Mouse (Mus musculus): ENCODE measurements at regions not wholly inside any gene's neighbourhood (a gene's known extent, or its start where the extent isn't known, plus 50 kb on each side); places are given as distances from the start of the nearest gene placed in this dataset.

- no peak for DNase-seq (ENCODE audit: low spot score)
Observed at GRCm38 (mm10) chr10:95032760-95033716, 88.4 kb upstream of the Plxnc1 start.

GRCm38 (mm10) chr10:95031371-95031770 lies 86.7 kb upstream of the Plxnc1 start:
- no peak for DNase-seq (ENCODE audit: low spot score)

GRCm38 (mm10) chr10:95030801-95031200 lies 86.2 kb upstream of the Plxnc1 start:
- no peak for DNase-seq (ENCODE audit: low spot score)

- DNase-seq (ENCODE audit: low spot score) = no peak
Observed at GRCm38 (mm10) chr10:95029554-95029953, 84.9 kb upstream of the Plxnc1 start.

- no peak for DNase-seq (ENCODE audit: low spot score)
Observed at GRCm38 (mm10) chr10:95025569-95026327, 81.1 kb upstream of the Plxnc1 start.

GRCm38 (mm10) chr10:95021209-95021608 lies 76.6 kb upstream of the Plxnc1 start:
- DNase-seq (ENCODE audit: low spot score) = no peak

- DNase-seq (ENCODE audit: low spot score) = no peak
Observed at GRCm38 (mm10) chr10:95016896-95017295, 72.3 kb upstream of the Plxnc1 start.

GRCm38 (mm10) chr10:95015298-95015951 lies 70.8 kb upstream of the Plxnc1 start:
- no peak for DNase-seq (ENCODE audit: low spot score)

GRCm38 (mm10) chr10:95013946-95014345 lies 69.3 kb upstream of the Plxnc1 start:
- peak; percentile 84 for DNase-seq (ENCODE audit: low spot score)

- no peak for DNase-seq (ENCODE audit: low spot score)
Observed at GRCm38 (mm10) chr10:95013213-95013915, 68.7 kb upstream of the Plxnc1 start.

- DNase-seq (ENCODE audit: low spot score) = no peak
Observed at GRCm38 (mm10) chr10:95010333-95010732, 65.7 kb upstream of the Plxnc1 start.

GRCm38 (mm10) chr10:95009081-95009480 lies 64.4 kb upstream of the Plxnc1 start:
- DNase-seq (ENCODE audit: low spot score) = no peak

- DNase-seq (ENCODE audit: low spot score) = peak; percentile 63
Observed at GRCm38 (mm10) chr10:95004065-95004763, 59.6 kb upstream of the Plxnc1 start.

- DNase-seq (ENCODE audit: low spot score) = peak; percentile 48
Observed at GRCm38 (mm10) chr10:95003621-95004020, 59.0 kb upstream of the Plxnc1 start.

GRCm38 (mm10) chr10:95001650-95002049 lies 57.0 kb upstream of the Plxnc1 start:
- no peak for DNase-seq (ENCODE audit: low spot score)

GRCm38 (mm10) chr10:94999716-95000115 lies 55.1 kb upstream of the Plxnc1 start:
- DNase-seq (ENCODE audit: low spot score) = no peak
